Mouse (Mus musculus) large intestine, adult 2 months (tissue): ENCODE measurements around the gene Phactr3. TPM values are rescaled to one million over a fixed set of nuclear protein-coding genes. Genes with fewer than 3 reads are reported as not detected.
"Not testable (repeated sequence)": the region's sequence is repeated elsewhere in the genome, so short reads cannot be mapped to it uniquely, and the experiment has no call there.

Experiments
- DNase-seq: peaks from one replicate; pipeline ENCODE4 v3.0.0-alpha.2; 2012; ENCODE audit warnings: low read depth, low spot score
- WGBS: fragments of 180-500 bp; shearing (Covaris S2); methylation state at CpG from one replicate; pipeline ENCODE4 v1.1.7; 2018; 5-methylcytosine and 5-hydroxymethylcytosine counted together
- polyA plus RNA-seq: library from polyadenylated mRNA; depleted of rRNA; stranded (reverse); fragments of >200 nt; gene quantifications from 2 replicates; pipeline ENCODE4 v1.2.3, GENCODE M21; 2012; rRNA removed

The Phactr3 gene
- polyA plus RNA-seq, 1 experiment = 0.16 TPM

- WGBS = 51% methylated on average over 1 of the region's 1 CpGs
- DNase-seq = no peak
These were observed 197.5 kb downstream of the Phactr3 start for GRCm38 (mm10) chr2:178316281-178316680.

DNA sequence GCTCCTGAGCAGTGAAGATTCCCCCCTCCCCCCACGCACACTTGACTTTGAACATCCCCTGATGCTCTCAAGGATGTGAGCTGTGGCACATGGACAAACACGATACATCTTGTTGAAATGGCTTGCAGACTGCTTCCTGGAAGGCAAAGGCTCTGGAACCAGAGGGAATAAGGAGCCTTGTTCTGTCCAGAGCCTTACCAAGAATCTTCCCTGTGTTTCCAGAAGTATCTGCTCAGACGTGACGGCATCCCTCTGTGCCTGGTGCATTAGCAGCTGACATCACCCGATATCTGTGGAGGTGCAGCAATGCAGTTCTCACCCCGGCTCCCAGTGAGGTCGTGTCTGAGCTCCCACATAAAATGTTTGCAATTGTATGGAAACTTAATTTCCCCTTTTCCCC is 201.0 kb downstream of the Phactr3 start:
- no peak for DNase-seq
- WGBS = 74% methylated on average over 7 of the region's 7 CpGs

- no peak for DNase-seq
- WGBS = 79% methylated on average over 10 of the region's 10 CpGs
These were observed 202.5 kb downstream of the Phactr3 start for GRCm38 (mm10) chr2:178321271-178321670.

DNA sequence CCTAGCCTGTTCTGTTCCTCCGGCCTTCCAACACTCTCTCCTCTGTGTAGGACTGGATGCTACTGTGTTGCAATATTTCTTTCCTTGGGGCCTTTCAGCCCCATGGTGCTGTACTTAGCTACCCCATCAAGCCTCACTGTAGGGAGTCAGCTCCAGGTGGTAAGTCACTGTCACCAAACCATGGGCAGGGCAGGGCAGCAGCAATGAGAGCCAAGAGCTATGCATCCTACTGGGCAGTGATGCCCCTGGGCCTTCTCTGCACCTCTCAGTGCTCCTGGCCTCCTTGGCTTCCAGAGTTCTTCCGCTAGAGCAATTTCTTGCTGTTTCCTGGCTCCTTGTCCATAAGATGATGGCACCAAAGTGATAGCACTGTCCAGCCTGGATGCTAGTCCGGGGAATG is 205.6 kb downstream of the Phactr3 start:
- 90% methylated on average over 3 of the region's 3 CpGs for WGBS
- no peak for DNase-seq

DNA sequence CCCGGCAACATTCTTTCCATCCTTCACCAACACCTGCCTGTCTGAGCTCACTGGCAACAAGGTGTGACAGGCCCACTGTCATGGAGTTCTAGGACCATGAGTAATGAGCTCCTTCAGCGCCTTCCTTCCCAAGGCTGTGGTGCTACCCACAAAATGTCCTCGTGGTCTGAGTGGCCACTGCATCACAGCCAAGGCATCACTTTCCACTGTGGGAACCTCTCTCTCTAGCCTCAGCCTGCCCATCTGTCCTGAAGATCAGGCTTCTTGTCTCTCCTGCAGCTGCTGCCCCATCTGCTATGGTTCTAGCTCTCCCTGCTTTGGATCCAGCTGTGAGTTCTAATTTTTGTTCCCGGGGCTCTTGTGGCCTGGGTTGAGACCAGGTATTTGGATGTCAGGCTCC is 206.0 kb downstream of the Phactr3 start:
- no peak for DNase-seq
- WGBS = 72% methylated on average over 4 of the region's 4 CpGs

DNA sequence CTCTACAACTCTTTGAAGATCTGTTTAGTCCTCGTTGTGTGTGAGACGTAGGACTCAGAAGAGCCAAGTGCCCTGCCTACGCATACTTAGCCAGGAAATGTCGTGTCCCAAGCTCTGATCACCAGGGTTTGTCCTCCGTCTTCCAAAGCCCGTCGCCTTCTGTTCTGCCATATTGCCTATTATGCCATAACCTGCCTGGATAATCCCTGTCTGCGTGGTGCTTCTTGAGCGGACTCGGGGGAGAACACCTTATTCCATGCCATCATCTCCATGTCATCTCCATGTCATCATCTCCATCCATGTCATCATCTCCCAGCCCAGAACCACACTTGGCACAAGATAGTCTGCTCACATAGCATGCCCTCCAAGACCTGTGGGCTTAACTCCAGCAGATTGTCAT is 207.3 kb downstream of the Phactr3 start:
- 94% methylated on average over 10 of the region's 10 CpGs for WGBS
- DNase-seq = no peak

DNA sequence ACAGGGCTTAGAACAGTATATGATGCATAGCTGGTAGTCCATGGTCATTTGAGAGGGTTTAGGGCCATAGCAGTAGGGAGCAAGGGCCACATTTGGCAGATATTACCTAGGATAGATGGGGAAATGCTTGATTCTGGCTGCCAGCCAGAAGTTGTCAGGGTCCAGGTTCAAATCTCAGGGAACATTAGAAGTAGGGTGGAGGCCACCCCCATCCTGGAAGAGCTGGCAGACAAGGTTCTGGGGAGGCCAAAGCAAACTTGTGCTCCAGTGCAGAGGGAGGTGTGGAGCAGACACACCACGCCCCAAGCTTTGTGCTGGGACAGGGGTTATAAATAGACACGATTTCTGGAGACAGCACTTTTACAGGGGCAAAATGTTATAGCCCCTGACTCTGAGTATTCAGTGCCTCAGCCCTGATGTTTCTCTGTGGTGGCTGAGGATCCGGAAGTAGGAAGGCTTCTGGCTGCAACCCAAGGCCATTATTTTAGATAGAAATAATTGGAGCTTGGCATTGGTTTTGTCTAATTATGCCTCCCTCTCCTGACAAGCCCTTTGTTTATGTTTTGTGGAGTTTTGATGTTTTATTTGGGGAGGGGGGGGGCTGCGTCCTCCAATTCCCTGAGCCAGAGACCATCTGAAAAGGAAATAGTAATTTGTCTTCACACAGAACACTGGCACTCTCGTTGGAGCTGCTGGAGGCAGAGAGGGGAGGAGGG is 208.1 kb downstream of the Phactr3 start:
- DNase-seq = no peak
- 7% methylated on average over 5 of the region's 5 CpGs for WGBS

- no peak for DNase-seq
- WGBS = 12% methylated on average over 12 of the region's 12 CpGs
These were observed 208.8 kb downstream of the Phactr3 start for GRCm38 (mm10) chr2:178327466-178328040.

DNA sequence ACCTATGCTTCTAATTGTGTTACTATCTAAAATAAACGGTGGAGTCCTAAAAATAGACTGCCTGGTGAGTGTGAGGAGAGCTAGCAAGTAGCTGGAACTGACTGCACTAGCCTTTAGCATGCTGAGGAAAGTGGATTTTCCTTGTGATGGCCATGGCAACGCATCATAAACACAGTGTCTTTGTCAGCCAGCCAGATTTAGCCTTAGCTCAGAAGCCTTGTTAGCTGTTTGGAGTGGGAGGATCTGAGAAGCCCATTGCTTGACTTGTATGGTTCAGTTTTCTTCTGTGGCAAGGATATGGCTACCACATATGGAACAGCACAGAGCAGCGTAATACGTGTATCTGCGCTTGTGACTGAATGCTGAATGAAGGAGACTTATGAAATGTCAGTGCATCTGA is 210.8 kb downstream of the Phactr3 start:
- WGBS = 68% methylated on average over 5 of the region's 5 CpGs
- no peak for DNase-seq

GRCm38 (mm10) chr2:178329986-178330385 is 211.2 kb downstream of the Phactr3 start:
- no peak for DNase-seq
- 51% methylated on average over 1 of the region's 1 CpGs for WGBS

- 49% methylated on average over 1 of the region's 1 CpGs for WGBS
- DNase-seq = no peak
These were observed 219.1 kb downstream of the Phactr3 start for GRCm38 (mm10) chr2:178337878-178338277.

DNA sequence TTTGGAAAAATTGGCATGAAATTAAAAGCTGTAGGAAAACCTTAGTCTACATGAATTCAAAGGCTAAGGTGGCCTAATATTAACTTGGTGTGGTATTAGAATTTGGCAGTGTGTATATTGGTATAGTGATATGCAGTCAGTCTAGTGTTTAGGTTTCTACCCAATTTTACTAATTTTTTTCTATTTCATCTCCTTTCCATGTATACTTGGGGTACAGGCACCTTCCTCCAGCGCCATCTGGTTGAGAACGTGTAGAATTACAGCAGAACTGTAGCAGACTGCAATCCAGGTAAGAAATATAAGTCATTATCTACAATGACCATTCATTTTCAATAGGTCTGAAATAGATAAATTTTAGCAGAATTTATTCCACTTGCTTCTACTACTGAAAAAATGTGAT is 220.3 kb downstream of the Phactr3 start:
- no peak for DNase-seq

DNA sequence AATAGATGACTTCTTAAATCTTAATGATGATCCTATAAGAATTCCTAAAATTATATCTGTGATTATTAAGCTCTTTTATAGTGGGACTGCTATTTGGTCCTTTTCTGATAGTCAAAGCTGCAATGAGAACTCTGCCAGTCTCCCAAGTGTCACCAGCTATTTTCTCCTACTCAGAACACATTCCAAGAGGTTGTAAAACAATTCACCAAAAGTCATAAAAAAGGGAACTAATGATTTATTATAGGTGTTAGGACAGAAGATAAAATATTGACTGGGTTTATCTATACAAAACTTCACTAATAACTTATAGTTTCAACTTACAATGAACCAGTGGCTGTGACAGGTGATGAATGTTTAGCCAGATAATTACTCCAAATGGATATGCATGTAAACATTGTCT is 223.3 kb downstream of the Phactr3 start:
- DNase-seq = not testable (repeated sequence)

More for the DNA sequence above, 220.3 kb downstream of the Phactr3 start:
- 2% methylated on average over 2 of the region's 2 CpGs for WGBS

- 12% methylated on average over 4 of the region's 4 CpGs for WGBS
- peak; percentile 22 for DNase-seq
These were observed 223.8 kb downstream of the Phactr3 start for GRCm38 (mm10) chr2:178342597-178342996.

Other genes with a start within 250 kb of the Phactr3 start
- gene Gm14327, start 221.9 kb upstream of the Phactr3 start, polyA plus RNA-seq = 0.21 and 0.77 TPM in 2 replicates
- 0.25 TPM in 1 of 2 replicates, not detected in the other for gene Zfp972, start 193.4 kb upstream of the Phactr3 start, polyA plus RNA-seq
- gene Gm14326, start 161.7 kb upstream of the Phactr3 start, polyA plus RNA-seq = 1.3 and 2.1 TPM in 2 replicates
- gene Zfp971, start 95.7 kb upstream of the Phactr3 start, polyA plus RNA-seq = 0.93 and 1.7 TPM in 2 replicates
- gene Zfp931, start 40.5 kb upstream of the Phactr3 start, polyA plus RNA-seq = 0.60 and 1.0 TPM in 2 replicates